Mouse (Mus musculus) CH12.LX (cell line): ENCODE data around the gene Rmi2. TPM values are rescaled to one million over a fixed set of nuclear protein-coding genes. Genes with fewer than 3 reads are reported as not detected.
"Not testable (repeated sequence)": the region's sequence is repeated elsewhere in the genome, so short reads cannot be mapped to it uniquely, and the experiment has no call there.

Experiments
- DNase-seq: peaks from one replicate; pipeline ENCODE4 v3.0.0-alpha.2; 2013; ENCODE audit errors: extremely low read depth
- H3K27ac ChIP-seq: 2 replicates; pipeline ENCODE4 v1.5.1; 2012; ENCODE audit warnings: low read depth, mild to moderate bottlenecking, control low read depth, moderate library complexity; ENCODE audit not compliant: insufficient read depth
- H3K27me3 ChIP-seq: replicated peaks from 2 replicates; pipeline ENCODE3; 2012; ENCODE audit warnings: inconsistent platforms
- H3K36me3 ChIP-seq, 2 experiments: replicated peaks in 1 of 2; 2 replicates each; pipeline versions ENCODE3 to v1.6.1; 2012; ENCODE audit warnings: inconsistent platforms in 1 of 2, low read length in 1 of 2, mild to moderate bottlenecking in 1 of 2, mixed read lengths in 1 of 2, moderate library complexity in 1 of 2; ENCODE audit not compliant: control insufficient read depth in 1 of 2, insufficient read depth in 1 of 2
- H3K4me1 ChIP-seq, 2 experiments: 2 replicates each; pipeline ENCODE4 v1.6.1; 2012; ENCODE audit warnings: inconsistent platforms in 1 of 2, moderate library complexity in 1 of 2; ENCODE audit not compliant: insufficient read depth in 2 of 2, control insufficient read depth in 1 of 2
- H3K4me2 ChIP-seq: 2 replicates; pipeline ENCODE4 v1.6.1; 2012; ENCODE audit warnings: low read depth, mild to moderate bottlenecking, control low read depth; ENCODE audit not compliant: poor library complexity, insufficient read depth, severe bottlenecking
- H3K4me3 ChIP-seq, 3 experiments: fragments of 150-350 bp in 1 of 3; sonication (generic) in 1 of 3; replicated peaks in 1 of 3; 2 replicates each; pipeline versions ENCODE3 to v1.5.1; 2011 to 2012; ENCODE audit warnings: low read depth in 2 of 3, low read length in 2 of 3, mild to moderate bottlenecking in 2 of 3, moderate library complexity in 2 of 3, control low read depth in 1 of 3, improper control_type of control experiment in 1 of 3, inconsistent platforms in 1 of 3, mixed read lengths in 1 of 3; ENCODE audit not compliant: poor library complexity in 1 of 3
- H3K79me2 ChIP-seq: replicated peaks from 2 replicates; pipeline ENCODE4 v1.6.1; 2012; ENCODE audit warnings: mild to moderate bottlenecking, moderate library complexity; ENCODE audit not compliant: control insufficient read depth, poor library complexity, insufficient read depth, severe bottlenecking; ENCODE audit errors: extremely low read depth
- H3K9ac ChIP-seq: 2 replicates; pipeline ENCODE4 v1.6.1; 2012; ENCODE audit warnings: low read depth, mild to moderate bottlenecking, control low read depth, moderate library complexity; ENCODE audit not compliant: insufficient read depth
- H3K9me3 ChIP-seq: replicated peaks from 2 replicates; pipeline ENCODE3; 2012; ENCODE audit warnings: low read length, inconsistent platforms, mixed read lengths
- BHLHE40 ChIP-seq: IDR thresholded peaks from 2 replicates; pipeline ENCODE4 v1.6.1; 2011; ENCODE audit warnings: mild to moderate bottlenecking, low read depth, low read length, improper control_type of control experiment
- CHD2 ChIP-seq: IDR thresholded peaks from 2 replicates; pipeline ENCODE4 v1.6.1; 2011; ENCODE audit warnings: low read length, improper control_type of control experiment
- CTCF ChIP-seq, 2 experiments: IDR thresholded peaks in 1 of 2; conservative IDR thresholded peaks in 1 of 2; 2 replicates each; pipeline ENCODE4 v1.5.1; 2011 to 2012; ENCODE audit warnings: low read depth in 2 of 2, low read length in 2 of 2, improper control_type of control experiment in 1 of 2, inconsistent platforms in 1 of 2, mild to moderate bottlenecking in 1 of 2, moderate library complexity in 1 of 2
- ETS1 ChIP-seq: conservative IDR thresholded peaks from 2 replicates; pipeline ENCODE4 v1.6.1; 2012; ENCODE audit warnings: low read depth, mild to moderate bottlenecking, inconsistent platforms, low read length, improper control_type of control experiment, moderate library complexity
- GABPA ChIP-seq: IDR thresholded peaks from 2 replicates; pipeline ENCODE4 v1.6.1; 2012; ENCODE audit warnings: low read depth, low read length, improper control_type of control experiment, inconsistent platforms; ENCODE audit not compliant: insufficient replicate concordance
- HCFC1 ChIP-seq: IDR thresholded peaks from 2 replicates; pipeline ENCODE4 v1.6.1; 2012; ENCODE audit warnings: low read depth, mild to moderate bottlenecking, inconsistent platforms, low read length, improper control_type of control experiment
- MAX ChIP-seq: IDR thresholded peaks from 2 replicates; pipeline ENCODE4 v1.6.1; 2011; ENCODE audit warnings: low read length, improper control_type of control experiment
- MEF2A ChIP-seq: IDR thresholded peaks from 2 replicates; pipeline ENCODE4 v1.6.1; 2014; ENCODE audit warnings: low read depth, mild to moderate bottlenecking, inconsistent platforms, low read length, improper control_type of control experiment, borderline replicate concordance
- MXI1 ChIP-seq: IDR thresholded peaks from 2 replicates; pipeline ENCODE4 v1.6.1; 2011; ENCODE audit warnings: mild to moderate bottlenecking, low read depth, low read length, improper control_type of control experiment
- NELFE ChIP-seq: IDR thresholded peaks from 2 replicates; pipeline ENCODE4 v1.6.1; 2011; ENCODE audit warnings: low read depth, low read length, improper control_type of control experiment
- POLR2A ChIP-seq: IDR thresholded peaks from 2 replicates; pipeline ENCODE4 v1.6.1; 2011; ENCODE audit warnings: low read depth, mild to moderate bottlenecking, improper control_type of control experiment, low read length
- POLR2AphosphoS2 ChIP-seq: IDR thresholded peaks from 2 replicates; pipeline ENCODE4 v1.6.1; 2011; ENCODE audit warnings: low read depth, low read length, improper control_type of control experiment
- RCOR1 ChIP-seq: conservative IDR thresholded peaks from 2 replicates; pipeline ENCODE4 v1.6.1; 2012; ENCODE audit warnings: low read depth, mild to moderate bottlenecking, inconsistent platforms, low read length, improper control_type of control experiment
- SIN3A ChIP-seq: IDR thresholded peaks from 2 replicates; pipeline ENCODE4 v1.6.1; 2012; ENCODE audit warnings: low read length, improper control_type of control experiment, inconsistent platforms
- TBP ChIP-seq: conservative IDR thresholded peaks from 2 replicates; pipeline ENCODE4 v1.6.1; 2011; ENCODE audit warnings: low read depth, low read length, improper control_type of control experiment
- TCF12 ChIP-seq: IDR thresholded peaks from 2 replicates; pipeline ENCODE4 v1.6.1; 2014; ENCODE audit warnings: low read depth, mild to moderate bottlenecking, inconsistent platforms, low read length, improper control_type of control experiment
- UBTF ChIP-seq: IDR thresholded peaks from 2 replicates; pipeline ENCODE4 v1.6.1; 2012; ENCODE audit warnings: low read depth, mild to moderate bottlenecking, inconsistent platforms, low read length, improper control_type of control experiment, moderate library complexity
- ZC3H11A ChIP-seq: IDR thresholded peaks from 2 replicates; pipeline ENCODE4 v1.6.1; 2012; ENCODE audit warnings: low read depth, mild to moderate bottlenecking, inconsistent platforms, low read length, improper control_type of control experiment
- ZKSCAN1 ChIP-seq: IDR thresholded peaks from 2 replicates; pipeline ENCODE4 v1.6.1; 2012; ENCODE audit warnings: low read depth, inconsistent platforms, low read length, improper control_type of control experiment, borderline replicate concordance
- ZMIZ1 ChIP-seq: IDR thresholded peaks from 2 replicates; pipeline ENCODE4 v1.6.1; 2012; ENCODE audit warnings: low read depth, mild to moderate bottlenecking, inconsistent platforms, low read length, improper control_type of control experiment
- dilution Hi-C: fragments of 300-500 bp; cut with MboI; formaldehyde crosslinking; loops from 2 replicates; pipeline ENCODE4 v1.14.3; 2020; ENCODE audit warnings: low sequenced_read_pairs; ENCODE audit not compliant: extremely low pct_unique_long_range_greater_than_20kb, extremely low pct_ligation_motif_present
- in situ Hi-C: fragments of 300-500 bp; cut with MboI; formaldehyde crosslinking; loops from 3 replicates; pipeline ENCODE4 v1.14.3; 2019; ENCODE audit warnings: low sequenced_read_pairs, low pct_ligation_motif_present, low pct_unique_long_range_greater_than_20kb, mixed read lengths
- polyA plus RNA-seq: library from polyadenylated mRNA; unstranded; fragments of >175 nt; gene quantifications from 2 replicates; pipeline ENCODE4 v1.2.1, GENCODE M21; 2012; ENCODE audit warnings: low read depth; ENCODE audit not compliant: insufficient read length
- total RNA-seq, 2 experiments: library from RNA; depleted of rRNA; stranded (reverse); fragments of 300-350 nt in 1 of 2; fragments of >200 nt in 1 of 2; gene quantifications; 2 replicates each; pipeline ENCODE4 v1.2.3; 2012 to 2014

The Rmi2 gene
- total and polyA plus RNA-seq, 3 experiments: 6.8 to 13.8 (median 9.3) TPM

DNA sequence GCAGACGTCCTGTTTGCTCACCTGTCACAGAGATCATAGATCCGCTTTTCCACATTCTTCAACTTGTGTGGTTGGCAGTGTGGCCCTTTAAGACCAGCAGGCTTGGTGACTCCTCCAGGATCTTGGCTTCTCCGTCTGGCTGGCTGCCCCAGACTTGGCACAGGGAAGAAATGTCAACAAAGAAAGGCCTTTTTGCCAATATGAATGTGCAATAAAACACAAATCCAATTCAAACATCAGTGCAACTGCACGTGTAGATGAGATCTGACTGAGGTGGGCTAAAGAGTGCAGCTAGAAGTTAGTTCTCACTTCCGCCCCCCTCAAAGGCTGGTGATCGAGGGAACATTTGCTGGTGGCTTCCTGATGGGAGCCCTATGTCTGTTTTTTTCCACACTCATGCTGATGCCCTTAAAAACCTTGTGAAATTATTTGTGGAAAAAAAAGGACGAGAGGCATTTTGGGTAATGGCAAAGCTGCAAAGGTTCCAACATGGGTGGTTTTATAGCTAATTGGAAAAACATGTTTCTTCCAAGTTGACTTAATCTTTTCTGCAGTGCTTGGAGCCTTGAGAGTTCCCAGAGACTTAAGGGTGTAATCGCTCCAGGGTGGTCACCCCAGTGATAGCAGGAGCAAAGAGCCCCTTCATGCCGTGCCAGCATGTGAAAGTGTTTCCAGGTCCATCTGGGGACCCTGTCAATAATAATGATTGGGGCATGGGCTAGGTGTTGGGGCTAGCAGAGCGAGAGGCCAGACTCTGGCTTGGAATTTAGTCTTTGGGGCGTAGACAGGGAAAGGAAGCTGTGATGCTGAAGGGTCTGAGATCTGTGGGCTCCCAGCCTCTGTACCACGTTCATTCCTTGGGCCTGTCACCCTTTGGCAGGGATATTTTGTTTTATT lies 15.4 kb downstream of the Rmi2 start:
- Histone ChIP-seq H3K4me2 (no peak overlapping the region), H3K27ac (no peak overlapping the region), H3K4me1 (peaks cover 0 to 19% of the 10 kb centered on the region in 2 experiments; a peak in 2 of 4 replicates), H3K9ac (no peak overlapping the region), H3K79me2 (no peaks in the 10 kb centered on the region), H3K4me3 (no peak overlapping the region), H3K9me3 (no peaks in the 10 kb centered on the region), H3K27me3 (no peaks in the 10 kb centered on the region), H3K36me3 (peaks cover 0 to 26% of the 10 kb centered on the region in 2 experiments)
- no peak for TF ChIP-seq MXI1
- in situ Hi-C loops: loop anchor here (5.0 kb wide), 1 partner anchor 273 kb away; no protein-coding TSS in a partner anchor
- DNase-seq: no peak
- dilution Hi-C loops: no loop called here

DNA sequence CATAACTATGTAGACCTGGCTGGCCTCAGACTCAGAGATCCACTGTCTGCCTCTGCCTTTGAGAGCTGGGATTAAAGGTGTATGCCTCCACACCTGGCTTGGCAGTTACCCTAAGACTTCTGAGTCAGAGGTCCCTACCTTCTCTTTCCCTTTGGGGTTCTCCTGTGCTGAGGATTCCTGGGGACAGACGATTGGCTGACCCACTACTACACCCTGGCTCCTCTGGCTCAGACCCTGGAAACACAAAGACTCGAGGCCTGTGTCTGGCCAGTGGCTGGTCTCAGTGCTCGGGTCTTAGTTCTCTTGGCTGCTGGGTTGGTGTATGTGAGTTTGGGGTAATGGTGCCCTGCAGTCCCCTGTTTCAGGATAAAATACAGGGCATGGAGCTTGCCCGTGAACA lies 16.0 kb downstream of the Rmi2 start:
- Histone ChIP-seq H3K4me3 (no peak overlapping the region), H3K4me1 (peaks cover 0 to 15% of the 10 kb centered on the region in 2 experiments; a peak in 2 of 4 replicates), H3K27ac (no peak overlapping the region), H3K79me2 (no peaks in the 10 kb centered on the region), H3K9me3 (no peaks in the 10 kb centered on the region), H3K27me3 (no peaks in the 10 kb centered on the region), H3K9ac (no peak overlapping the region), H3K4me2 (no peak overlapping the region), H3K36me3 (peaks cover 0 to 25% of the 10 kb centered on the region in 2 experiments)
- dilution Hi-C loops (no loop called here), in situ Hi-C loops (no loop called here)
- no peak for TF ChIP-seq ZMIZ1
- no peak for TF ChIP-seq TCF12
- no peak for TF ChIP-seq ZKSCAN1
- TF ChIP-seq RCOR1: no peak
- TF ChIP-seq ETS1: no peak
- TF ChIP-seq CHD2: no peak
- TF ChIP-seq ZC3H11A: no peak
- no peak for TF ChIP-seq TBP
- TF ChIP-seq CTCF (conservative IDR thresholded peaks at IDR 0.05 in 1 of 2, IDR thresholded peaks at IDR 0.05 in 1 of 2; ENCODE audit: low read depth in 2 of 2, low read length in 2 of 2): no peak
- no peak for TF ChIP-seq POLR2AphosphoS2
- TF ChIP-seq MAX: no peak
- TF ChIP-seq POLR2A: no peak
- TF ChIP-seq MEF2A: no peak
- no peak for TF ChIP-seq GABPA
- TF ChIP-seq SIN3A: no peak
- no peak for TF ChIP-seq NELFE
- TF ChIP-seq BHLHE40: no peak
- no peak for TF ChIP-seq HCFC1
- no peak for TF ChIP-seq UBTF
- no peak for DNase-seq

DNA sequence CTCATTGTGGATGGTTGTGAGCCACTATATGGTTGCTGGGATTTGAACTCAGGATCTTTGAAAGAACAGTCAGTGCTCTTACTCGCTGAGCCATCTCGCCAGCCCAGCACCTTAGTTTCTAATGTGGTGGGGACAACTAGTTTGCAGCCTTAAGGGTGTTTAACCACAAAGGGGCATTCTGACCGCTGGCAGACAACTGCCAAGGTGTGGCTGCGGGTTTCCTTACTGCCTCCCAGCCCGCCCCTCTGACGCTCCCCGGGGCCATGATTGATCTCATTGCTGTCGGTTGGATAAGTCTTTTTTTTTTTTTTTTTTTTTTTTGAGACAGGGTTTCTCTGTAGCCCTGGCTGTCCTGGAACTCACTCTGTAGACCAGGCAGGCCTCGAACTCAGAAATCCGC lies 17.4 kb downstream of the Rmi2 start:
- Histone ChIP-seq H3K4me1 (peaks cover under 1 to 13% of the 10 kb centered on the region in 2 experiments; a peak in 3 of 4 replicates), H3K36me3 (peaks cover 0 to 19% of the 10 kb centered on the region in 2 experiments)
- dilution Hi-C loops, H3K27me3 ChIP-seq, in situ Hi-C loops, H3K4me2 ChIP-seq, DNase-seq, H3K27ac ChIP-seq, H3K9ac ChIP-seq, H3K9me3 ChIP-seq, H3K79me2 ChIP-seq, H3K4me3 ChIP-seq: not testable (repeated sequence)
